Mouse (Mus musculus): Measurements from ENCODE around the gene Tmem132d.

DNA sequence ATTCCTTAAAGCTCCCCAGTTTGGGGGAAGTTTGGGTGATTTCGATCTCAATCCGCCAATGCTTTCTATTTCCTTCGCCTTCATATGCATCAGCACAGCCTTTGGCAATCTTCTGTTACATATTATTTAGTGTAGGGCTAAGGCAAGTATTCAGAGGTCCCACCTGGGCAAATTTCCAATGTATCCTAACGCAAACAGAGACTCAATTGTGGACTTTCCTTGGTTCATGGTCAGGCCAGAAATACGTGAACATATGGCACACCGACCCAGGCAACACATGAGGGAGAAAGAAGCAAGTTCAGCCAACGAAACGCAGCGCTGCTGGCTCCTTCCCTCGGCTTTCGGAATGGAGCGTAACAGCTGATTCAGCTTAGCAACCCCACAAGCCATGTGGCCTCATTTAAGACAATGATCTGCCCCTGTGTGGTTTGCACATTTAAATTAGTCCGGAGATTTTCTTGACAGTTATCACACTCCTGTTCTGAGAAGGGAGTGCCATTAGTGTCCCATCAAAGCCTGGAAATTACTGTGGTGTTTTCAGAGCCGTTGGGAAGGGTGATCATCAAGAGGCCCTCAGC lies 242.5 kb downstream of the Tmem132d start:
- TF ChIP-seq POLR2A (IDR thresholded peaks at IDR 0.05; ENCODE audit: borderline replicate concordance, insufficient read depth, low read length) (no peak), CTCF (IDR thresholded peaks at IDR 0.05; ENCODE audit: borderline replicate concordance, insufficient read depth, low read depth, low read length) (no peak)
